Mouse (Mus musculus) heart, adult 2 months (tissue): Measurements from ENCODE around the gene Cmtm3.

Experiments used
- CTCF ChIP-seq: fragments of 200-600 bp; IDR thresholded peaks from 2 replicates; pipeline ENCODE4 v1.8.1; 2022; ENCODE audit warnings: antibody characterized with exemption, mild to moderate bottlenecking, moderate library complexity
- POLR2A ChIP-seq: fragments of 200-500 bp; IDR thresholded peaks from 2 replicates; pipeline ENCODE4 v1.6.1; 2011; ENCODE audit warnings: mild to moderate bottlenecking, low read depth, low read length, control low read depth; ENCODE audit not compliant: insufficient read depth

DNA sequence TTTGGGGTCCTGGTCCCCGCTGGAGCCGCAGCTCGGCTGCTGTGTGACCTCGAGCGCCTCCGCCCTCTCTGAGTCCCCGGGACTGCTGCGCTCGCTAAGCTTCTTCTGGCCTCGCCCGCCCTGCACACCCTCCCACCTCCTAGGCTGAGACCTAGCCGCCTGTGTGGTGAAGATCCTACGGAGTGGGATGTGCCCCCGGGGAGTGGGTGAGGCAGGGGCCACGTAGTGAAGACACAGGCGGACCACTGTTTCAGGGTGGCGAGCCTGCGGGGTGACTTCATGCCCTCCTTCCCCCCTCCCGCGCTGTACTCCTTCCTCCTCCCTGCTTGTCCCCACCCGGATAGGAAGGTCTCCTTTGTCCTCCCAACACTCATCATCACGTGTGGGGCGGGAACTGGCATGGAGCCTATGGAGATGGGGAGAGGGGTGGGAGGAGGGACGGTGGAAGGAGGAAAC, 1.9 kb downstream of the Cmtm3 start:
- peak; percentile 69 for TF ChIP-seq POLR2A
- no peak for TF ChIP-seq CTCF
